Mouse (Mus musculus) liver, adult 2 months (tissue): ENCODE measurements around the gene Palm2.

ENCODE experiments used
- CTCF ChIP-seq: fragments of 200-500 bp; IDR thresholded peaks from 2 replicates; pipeline ENCODE4 v1.5.1; 2011; ENCODE audit warnings: low read depth, low read length, control low read depth
- POLR2A ChIP-seq: fragments of 200-500 bp; IDR thresholded peaks from 2 replicates; pipeline ENCODE4 v1.6.1; 2011; ENCODE audit warnings: low read length, control low read depth; ENCODE audit not compliant: insufficient read depth; ENCODE audit errors: extremely low read depth

- TF ChIP-seq CTCF (no peak), POLR2A (no peak)
Measured at GRCm38 (mm10) chr4:57682341-57682740, 248.3 kb downstream of the Palm2 start.
